Mouse (Mus musculus) central nervous system, embryonic 11.5 days (tissue): ENCODE results near the gene Selenov. TPM values are rescaled to one million over a fixed set of nuclear protein-coding genes. Genes with fewer than 3 reads are reported as not detected.

ENCODE experiments used
- polyA plus RNA-seq: library from polyadenylated mRNA; depleted of rRNA; stranded (reverse); fragments of >200 nt; gene quantifications from 2 replicates; pipeline ENCODE4 v1.2.3, GENCODE M21; 2012; rRNA removed

Selenov gene
- polyA plus RNA-seq, result 0.65 and 3.9 TPM in 2 replicates

DNA sequence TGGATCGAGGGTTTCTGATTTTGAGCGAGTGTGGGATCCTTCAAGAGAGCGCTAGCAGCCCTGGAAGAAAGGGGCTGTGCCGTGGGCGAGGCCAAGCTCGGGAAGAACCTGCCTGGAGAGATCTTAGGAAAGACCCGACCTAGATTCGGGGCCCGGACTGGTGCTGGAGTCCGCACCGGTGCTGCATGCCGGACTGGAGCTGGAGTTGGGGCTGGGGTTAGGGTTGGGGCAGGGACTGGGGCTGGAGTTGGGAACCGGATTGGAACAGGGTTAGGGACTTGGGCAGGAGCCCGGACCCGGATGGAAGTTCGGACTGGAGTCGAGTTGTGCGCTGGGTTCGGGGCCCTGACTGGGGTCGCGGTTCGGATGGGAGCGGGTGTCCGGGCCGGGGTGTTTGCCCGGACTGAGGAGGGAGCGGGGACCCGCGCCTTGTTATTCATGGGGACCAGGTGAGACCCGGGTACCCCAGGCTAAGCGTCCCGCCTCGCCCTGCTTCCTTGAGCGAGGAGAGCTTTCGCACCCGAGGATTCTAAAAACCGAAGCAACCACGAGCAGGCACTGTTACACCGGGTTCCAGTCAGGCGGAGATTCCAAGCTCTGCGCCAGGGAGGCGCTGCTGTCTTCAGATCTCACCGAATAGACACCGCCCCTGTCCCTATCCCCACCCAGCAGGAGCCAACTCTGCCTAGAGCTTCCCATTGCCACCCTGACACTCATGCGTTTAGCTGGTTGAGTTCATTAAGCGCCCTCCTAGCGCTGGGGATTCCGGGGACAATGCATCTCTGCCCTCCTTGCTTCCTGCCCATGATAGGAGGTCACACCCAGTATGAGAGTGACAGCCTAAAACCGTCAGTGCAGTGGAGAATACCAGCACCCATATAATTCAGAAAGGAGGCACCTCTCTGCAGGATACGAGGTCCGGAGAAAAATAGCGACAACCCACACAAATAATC is at the start of gene Selenov:
Selenov (minus strand) TSS at position 549 of the 953 bp plus-strand sequence.

DNA sequence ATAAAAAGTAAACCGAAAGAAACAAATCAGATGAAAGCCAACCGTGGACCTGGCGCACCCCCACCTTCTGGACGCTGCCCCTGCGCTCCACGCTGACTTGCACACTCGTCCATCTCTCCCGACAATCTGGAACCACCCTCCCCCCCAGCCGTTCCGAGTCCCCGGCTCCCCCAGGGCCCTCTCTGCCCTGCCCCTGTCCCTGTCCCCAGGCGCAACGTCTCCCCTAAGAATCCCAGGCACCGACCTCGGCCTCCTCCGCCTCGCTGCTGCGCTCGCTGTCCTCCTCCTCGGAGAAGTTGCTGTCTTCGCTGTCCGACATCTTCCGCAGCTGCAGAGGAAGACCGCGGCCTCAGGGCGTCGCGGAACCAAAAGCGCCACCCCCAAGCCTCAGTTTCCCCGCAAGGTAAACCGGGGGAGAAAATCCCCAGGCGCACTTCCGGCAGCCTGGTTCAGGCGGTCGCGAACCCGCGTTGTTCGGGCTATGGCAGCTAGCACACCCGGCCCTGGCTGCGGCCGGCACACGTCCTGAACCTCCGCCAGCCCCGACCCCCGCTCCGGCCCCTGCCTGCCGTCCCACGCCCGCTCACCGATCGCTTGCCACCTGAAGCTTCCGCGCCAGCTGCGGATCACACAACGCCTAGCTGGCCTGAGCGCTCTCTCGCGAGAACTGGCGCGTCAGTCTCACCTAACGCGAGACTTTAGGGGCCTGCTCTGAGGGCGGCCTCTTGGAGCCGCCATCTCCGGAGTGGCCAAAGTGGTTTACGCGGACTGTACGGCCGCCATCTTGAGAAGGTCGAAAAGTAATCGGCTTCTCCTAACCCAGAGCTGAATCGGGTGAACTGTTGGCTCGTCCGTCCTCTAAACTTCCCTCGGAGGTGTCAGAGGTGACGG is 47.4 kb upstream of the Selenov start, which contains the start of gene Supt5:
Supt5 (minus strand) TSS at position 639 of the 891 bp plus-strand sequence.

DNA sequence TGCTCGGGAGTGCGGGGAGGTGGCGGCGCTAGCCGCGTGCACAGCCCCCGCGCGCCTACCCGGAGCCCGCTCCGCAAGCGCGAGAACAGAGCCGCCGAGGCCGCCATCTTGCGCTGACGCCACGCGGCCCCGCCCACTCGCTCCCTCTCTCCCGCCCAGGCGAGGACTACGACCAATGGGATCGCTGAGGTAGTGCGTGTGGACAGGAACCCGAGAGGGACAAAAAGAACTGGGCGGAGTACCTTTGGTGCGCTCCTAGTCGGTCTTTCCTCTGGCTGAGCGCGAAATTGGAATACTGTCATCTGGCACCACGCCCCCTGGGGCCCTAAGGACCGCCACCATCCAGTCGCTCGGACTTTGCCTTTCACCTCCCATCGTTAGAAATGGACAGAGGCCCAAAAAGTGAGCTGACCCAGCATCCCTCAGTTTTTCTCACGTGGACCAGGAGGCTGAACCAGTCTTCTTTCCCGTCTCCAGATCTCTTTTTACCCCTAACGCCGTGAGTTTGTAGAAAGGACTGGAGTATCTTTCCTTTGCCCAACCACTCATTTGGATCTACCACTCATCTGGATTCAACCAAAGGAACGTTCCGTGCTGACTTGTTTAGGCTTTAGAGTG is 21.0 kb upstream of the Selenov start, which contains the start of gene Timm50:
Timm50 (minus strand) TSS at position 147 of the 618 bp plus-strand sequence.

GRCm38 (mm10) chr7:28301616-28302433 is 10.8 kb upstream of the Selenov start, which contains the start of gene Dll3:
Gene Dll3, minus strand, starts transcription at chr7:28302238.

DNA sequence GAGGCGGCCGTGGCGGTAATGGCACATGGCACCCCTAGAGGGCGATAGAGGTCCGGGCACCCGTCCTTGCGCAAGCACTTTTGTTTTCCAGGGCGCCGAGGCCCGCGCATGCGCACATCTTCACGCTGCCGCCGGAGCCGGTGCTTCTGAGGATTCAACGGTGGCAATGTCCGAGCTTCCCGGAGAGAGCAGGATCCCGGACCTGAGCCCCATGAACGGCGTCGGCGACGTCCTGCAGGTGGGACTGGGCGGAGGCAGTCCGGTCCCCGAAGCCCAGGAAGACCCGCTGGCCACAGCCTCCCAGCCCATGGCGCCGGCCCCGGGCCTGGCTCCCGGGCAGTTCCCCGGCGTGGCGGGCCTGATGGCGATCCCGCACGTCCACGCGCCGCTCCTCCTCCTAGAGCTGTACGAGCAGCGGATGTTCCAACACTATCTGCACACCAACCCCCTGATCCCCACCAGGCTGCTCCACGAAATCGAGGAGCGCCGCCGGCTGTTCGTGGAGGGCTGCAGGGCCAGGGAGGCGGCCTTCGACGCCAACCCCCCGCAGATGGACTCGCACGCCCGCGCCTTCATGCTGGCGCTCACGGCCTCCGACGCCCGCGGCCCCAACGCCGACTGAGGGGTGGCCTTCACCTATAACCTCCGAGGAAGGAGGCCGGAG is 13.2 kb downstream of the Selenov start, which contains the start of gene Eid2b:
Eid2b (plus strand) TSS at position 125 of the 664 bp plus-strand sequence.

DNA sequence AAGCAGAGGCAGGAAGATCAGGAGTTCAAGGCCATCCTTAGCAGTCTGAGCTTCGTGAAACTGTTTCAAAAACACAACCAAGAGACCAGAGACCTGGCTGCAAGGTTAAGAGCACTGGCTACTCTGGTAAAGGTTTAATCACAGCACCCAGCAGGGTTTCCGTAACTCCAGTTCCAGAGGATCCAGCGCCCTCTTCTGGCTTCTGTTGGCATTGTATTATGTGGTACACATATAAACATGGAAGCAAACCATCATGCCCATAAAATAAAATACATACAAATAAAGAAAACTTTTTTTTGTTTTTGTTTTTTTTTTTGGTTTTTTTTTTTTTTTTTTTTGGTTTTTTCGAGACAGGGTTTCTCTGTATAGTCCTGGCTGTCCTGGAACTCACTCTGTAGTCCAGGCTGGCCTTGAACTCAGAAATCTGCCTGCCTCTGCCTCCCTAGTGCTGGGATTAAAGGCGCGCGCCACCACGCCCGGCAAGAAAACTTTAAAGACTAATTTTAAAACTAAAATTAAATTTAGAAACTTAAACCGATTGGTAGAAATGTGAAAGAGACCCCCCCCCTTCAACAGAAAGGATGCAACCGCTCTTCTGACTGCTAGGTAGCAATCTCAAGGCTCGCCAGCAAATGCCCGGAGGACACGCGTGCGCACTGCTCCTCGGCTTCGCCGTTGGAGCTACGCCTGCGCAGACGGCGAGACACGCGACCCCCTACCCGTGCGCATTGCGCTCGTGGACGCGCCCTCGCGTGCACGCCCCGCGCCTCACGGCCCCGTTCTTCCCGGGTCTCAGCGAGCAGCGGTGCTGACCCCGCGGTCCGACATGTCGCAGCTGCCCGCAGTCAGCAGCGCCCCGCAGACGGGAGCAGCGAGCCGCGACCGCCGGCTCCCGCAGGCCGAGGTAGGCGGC is 23.6 kb downstream of the Selenov start, which contains the start of gene Eid2:
Eid2 (plus strand) TSS at position 753 of the 913 bp plus-strand sequence.

Other genes with a start within 250 kb of the Selenov start
- 270 and 316 TPM in 2 replicates for gene Psmc4, start 241.1 kb downstream of the Selenov start, polyA plus RNA-seq
- gene Fcgbp, start 219.9 kb downstream of the Selenov start, polyA plus RNA-seq, result 0.12 and 0.27 TPM in 2 replicates
- 0.02 and 0.04 TPM in 2 replicates for gene 9530053A07Rik, start 161.7 kb downstream of the Selenov start, polyA plus RNA-seq
- 311 and 605 TPM in 2 replicates for gene Fbl, start 121.5 kb downstream of the Selenov start, polyA plus RNA-seq
- 27.0 and 31.1 TPM in 2 replicates for gene Dyrk1b, start 111.7 kb downstream of the Selenov start, polyA plus RNA-seq
- 37.7 and 38.6 TPM in 2 replicates for gene Eid2, start 23.3 kb downstream of the Selenov start, polyA plus RNA-seq
- 13.9 and 15.5 TPM in 2 replicates for gene Eid2b, start 13.4 kb downstream of the Selenov start, polyA plus RNA-seq
- 41.2 and 93.1 TPM in 2 replicates for gene Dll3, start 11.1 kb upstream of the Selenov start, polyA plus RNA-seq
- gene Timm50, start 20.9 kb upstream of the Selenov start, polyA plus RNA-seq, result 99.1 and 125 TPM in 2 replicates
- gene Supt5, start 47.6 kb upstream of the Selenov start, polyA plus RNA-seq, result 102 and 105 TPM in 2 replicates
- 2,195 and 2,197 TPM in 2 replicates for gene Rps16, start 59.5 kb upstream of the Selenov start, polyA plus RNA-seq
- 44.0 and 64.1 TPM in 2 replicates for gene Plekhg2, start 81.4 kb upstream of the Selenov start, polyA plus RNA-seq
- 3.4 and 4.2 TPM in 2 replicates for gene Zfp36, start 89.1 kb upstream of the Selenov start, polyA plus RNA-seq
- 32.8 and 45.9 TPM in 2 replicates for gene Med29, start 101.5 kb upstream of the Selenov start, polyA plus RNA-seq
- gene Paf1, start 101.8 kb upstream of the Selenov start, polyA plus RNA-seq, result 124 and 409 TPM in 2 replicates
- 10.2 and 17.1 TPM in 2 replicates for gene Gmfg, start 146.3 kb upstream of the Selenov start, polyA plus RNA-seq
- 17.1 and 23.3 TPM in 2 replicates for gene Lrfn1, start 160.8 kb upstream of the Selenov start, polyA plus RNA-seq
- not detected in 2 replicates for gene Ifnl2, start 219.3 kb upstream of the Selenov start, polyA plus RNA-seq
- not detected in 2 replicates for gene Ifnl3, start 231.7 kb upstream of the Selenov start, polyA plus RNA-seq
- gene Sycn, start 249.7 kb upstream of the Selenov start, polyA plus RNA-seq, result not detected in 2 replicates